Mouse (Mus musculus) small intestine, adult 2 months (tissue): ENCODE results near the gene Fgr. TPM values are rescaled to one million over a fixed set of nuclear protein-coding genes. Genes with fewer than 3 reads are reported as not detected.
A peak's percentile ranks its signal among the peaks of the same experiment; 100 is the strongest.

Source experiments
- H3K27ac ChIP-seq: fragments of 200-500 bp; 2 replicates; pipeline ENCODE4 v1.5.1; 2012; ENCODE audit warnings: low read depth, low read length, control low read depth, inconsistent platforms; ENCODE audit not compliant: insufficient read depth
- H3K27me3 ChIP-seq: fragments of 200-500 bp; 2 replicates; pipeline ENCODE4 v1.6.1; 2012; ENCODE audit warnings: mild to moderate bottlenecking, moderate library complexity, low read length, inconsistent platforms; ENCODE audit not compliant: control insufficient read depth, insufficient read depth
- H3K36me3 ChIP-seq: fragments of 200-500 bp; 2 replicates; pipeline ENCODE4 v1.6.1; 2012; ENCODE audit warnings: mild to moderate bottlenecking, low read length, control low read depth, inconsistent platforms; ENCODE audit not compliant: control insufficient read depth, insufficient read depth
- H3K4me1 ChIP-seq: fragments of 200-500 bp; 2 replicates; pipeline ENCODE4 v1.6.1; 2012; ENCODE audit warnings: low read length, inconsistent platforms, mixed read lengths; ENCODE audit not compliant: control insufficient read depth, insufficient read depth, insufficient read length
- H3K4me3 ChIP-seq: fragments of 200-500 bp; 2 replicates; pipeline ENCODE4 v1.5.1; 2012; ENCODE audit warnings: low read depth, mild to moderate bottlenecking, control low read depth, inconsistent platforms, low read length, moderate library complexity
- CTCF ChIP-seq: fragments of 200-500 bp; IDR thresholded peaks from 2 replicates; pipeline ENCODE4 v1.5.1; 2012; ENCODE audit warnings: low read depth, mild to moderate bottlenecking, control low read depth, inconsistent platforms, low read length, moderate library complexity, mixed read lengths; ENCODE audit not compliant: insufficient replicate concordance, insufficient read length; ENCODE audit errors: extremely low read depth
- POLR2A ChIP-seq: fragments of 200-500 bp; IDR thresholded peaks from 2 replicates; pipeline ENCODE4 v1.6.1; 2012; ENCODE audit warnings: low read depth, mild to moderate bottlenecking, control low read depth, inconsistent platforms, low read length, moderate library complexity
- WGBS: fragments of 180-500 bp; shearing (Covaris S2); methylation state at CpG from one replicate; pipeline ENCODE4 v1.1.7; 2018; 5-methylcytosine and 5-hydroxymethylcytosine counted together
- polyA plus RNA-seq: library from polyadenylated mRNA; depleted of rRNA; stranded (reverse); fragments of >200 nt; gene quantifications from 2 replicates; pipeline ENCODE4 v1.2.3, GENCODE M21; 2012

Gene Fgr
- polyA plus RNA-seq, 1 experiment, result 3.8 TPM

DNA sequence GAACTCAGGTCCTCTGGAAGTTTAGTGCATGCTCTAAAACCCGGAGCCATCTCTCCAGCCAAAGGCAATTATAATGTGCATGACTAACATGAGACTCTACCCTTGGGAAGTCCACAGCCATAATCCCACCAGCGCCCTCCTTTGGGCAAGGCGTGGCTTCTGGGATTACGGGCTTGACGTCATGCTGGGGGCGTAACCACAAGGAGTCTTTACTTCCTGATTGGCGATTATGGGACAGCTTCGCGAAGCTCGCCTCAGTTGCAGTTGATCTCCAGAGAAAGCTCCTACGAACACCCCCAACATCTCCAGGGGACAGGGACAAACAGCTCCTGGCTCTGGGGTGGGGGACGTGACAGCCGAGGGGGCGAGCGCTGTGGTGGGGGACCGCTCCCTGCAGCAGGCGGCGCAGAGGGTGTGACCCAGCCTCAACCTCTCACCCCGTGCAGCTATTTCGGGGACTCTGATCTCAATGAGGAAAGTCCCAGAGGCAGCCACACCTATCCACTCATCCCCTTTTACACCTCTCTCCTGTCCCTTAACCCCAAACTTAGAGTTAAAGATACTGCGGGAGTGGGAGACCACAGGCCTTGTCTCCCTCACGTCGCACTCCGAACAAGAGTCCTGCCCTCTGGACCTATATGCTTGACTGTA lies 23.9 kb upstream of the Fgr start:
- Histone ChIP-seq H3K27me3 (no peaks in the 10 kb centered on the region), H3K4me3 (peak overlapping the region; percentile 50), H3K4me1 (peaks cover 23% of the 10 kb centered on the region), H3K36me3 (no peaks in the 10 kb centered on the region), H3K27ac (peak overlapping the region; percentile 36; the same call in 1 of the 2 replicates)
- WGBS, result 32% methylated on average over 24 of the region's 24 CpGs
- no peak for TF ChIP-seq CTCF
- TF ChIP-seq POLR2A, result no peak

- 57% methylated on average over 2 of the region's 2 CpGs for WGBS
- H3K27ac ChIP-seq, result 0 out of 2 replicates have a peak overlapping the region, but pooled peaks have one; percentile 36
- H3K36me3 ChIP-seq, result no peaks in the 10 kb centered on the region
- no peaks in the 10 kb centered on the region for H3K27me3 ChIP-seq
- no peak overlapping the region for H3K4me3 ChIP-seq
- TF ChIP-seq CTCF, result no peak
- peaks cover 16% of the 10 kb centered on the region for H3K4me1 ChIP-seq
These were observed 22.9 kb upstream of the Fgr start for GRCm38 (mm10) chr4:132950999-132951398.

DNA sequence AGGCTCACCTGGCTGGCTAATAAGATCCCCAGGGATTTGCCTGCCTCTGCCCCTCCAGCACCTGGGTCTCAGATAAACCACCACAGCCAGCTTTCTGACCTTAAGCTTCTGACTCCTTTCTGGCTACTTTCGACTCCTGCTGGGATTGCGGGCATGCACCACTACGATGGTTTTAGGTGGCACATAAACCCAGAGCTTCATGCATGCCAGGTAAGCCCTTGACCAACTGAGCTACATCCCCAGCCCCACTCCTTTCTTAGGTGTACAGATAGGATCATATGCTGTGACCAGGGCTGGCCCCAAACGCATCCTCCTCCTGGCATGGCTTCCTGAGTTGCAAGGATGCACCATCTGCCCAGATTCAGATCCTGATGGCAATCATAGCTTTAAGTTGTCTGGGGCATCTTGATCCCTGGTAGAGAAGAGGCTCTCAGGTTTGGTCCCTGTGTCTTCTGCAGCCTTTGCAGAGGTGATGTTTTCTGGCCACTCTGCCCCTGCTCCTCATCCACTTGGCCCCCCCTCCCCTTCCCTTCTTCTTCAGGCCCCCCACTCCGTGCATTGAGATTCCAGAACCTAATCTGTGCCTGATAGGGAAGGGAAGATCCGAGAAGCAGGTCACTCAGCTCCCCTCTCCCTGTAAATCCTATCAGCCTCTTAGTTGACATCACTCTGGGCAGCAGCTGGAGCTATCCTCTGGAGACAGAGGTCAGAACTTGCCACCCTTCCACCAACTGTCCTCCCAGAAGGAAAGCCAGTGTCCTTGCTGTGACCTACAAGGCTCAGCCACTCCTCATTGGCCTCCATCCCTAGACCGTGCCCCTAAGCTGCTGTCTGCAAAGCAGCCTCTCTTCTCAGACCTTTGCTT lies 19.1 kb upstream of the Fgr start:
- TF ChIP-seq POLR2A (no peak), CTCF (no peak)
- Histone ChIP-seq H3K36me3 (no peaks in the 10 kb centered on the region), H3K4me3 (no peak overlapping the region), H3K27ac (no peak overlapping the region), H3K4me1 (peaks cover 7% of the 10 kb centered on the region; the same call in 1 of the 2 replicates), H3K27me3 (no peaks in the 10 kb centered on the region)
- 77% methylated on average over 7 of the region's 7 CpGs for WGBS

GRCm38 (mm10) chr4:132955395-132955791 lies 18.5 kb upstream of the Fgr start:
- TF ChIP-seq POLR2A (no peak), CTCF (no peak)
- H3K36me3 ChIP-seq, result no peaks in the 10 kb centered on the region
- H3K4me1 ChIP-seq, result peaks cover 8% of the 10 kb centered on the region; the same call in 1 of the 2 replicates
- 16% methylated on average over 2 of the region's 2 CpGs for WGBS
- H3K4me3 ChIP-seq, result no peak overlapping the region
- no peak overlapping the region for H3K27ac ChIP-seq
- H3K27me3 ChIP-seq, result no peaks in the 10 kb centered on the region

DNA sequence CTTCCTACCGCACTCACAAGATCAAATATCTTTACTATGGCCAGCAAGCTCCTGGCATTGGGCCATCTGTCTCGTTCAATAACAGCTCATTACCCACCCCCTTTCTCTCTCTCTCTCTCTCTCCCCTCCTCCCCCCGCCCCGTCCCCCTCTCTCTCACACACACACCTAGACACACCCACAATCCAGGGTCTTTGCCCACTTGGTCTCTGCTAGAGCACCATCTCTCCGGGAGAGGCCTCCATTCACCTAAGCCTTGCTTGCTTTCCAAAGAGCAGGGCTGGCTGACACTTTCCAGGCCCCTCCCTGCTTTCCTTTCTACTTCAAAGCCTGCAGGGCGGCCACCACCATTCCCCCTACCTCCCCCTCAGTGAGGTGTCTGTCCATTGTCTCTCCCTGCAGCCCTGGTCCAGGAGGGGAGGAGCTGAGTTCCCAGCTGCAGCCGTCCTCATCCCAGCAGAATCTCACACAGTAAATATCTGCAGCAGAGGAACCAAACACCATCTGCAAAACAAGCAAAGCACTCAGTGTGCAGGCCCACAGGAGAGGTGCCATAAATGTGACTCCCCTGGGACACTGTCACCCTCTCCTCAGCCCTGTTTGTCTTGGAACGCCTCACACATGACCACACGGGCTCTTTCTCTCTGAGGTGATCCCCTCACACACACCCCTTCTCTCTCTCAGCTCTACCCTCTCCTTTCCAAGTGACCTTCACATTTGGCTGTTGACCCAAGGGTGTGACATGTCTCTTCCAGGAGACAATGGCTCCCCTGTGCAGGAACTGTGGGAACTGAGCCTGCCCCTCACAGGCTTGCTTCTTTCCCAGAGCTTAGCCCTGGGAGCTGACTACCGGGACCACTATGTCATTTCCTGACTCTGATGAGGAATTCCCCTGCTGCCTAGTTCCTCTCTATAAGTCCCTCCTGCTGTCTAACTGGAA lies 14.9 kb upstream of the Fgr start:
- peak overlapping the region; percentile 81 for H3K27ac ChIP-seq
- TF ChIP-seq POLR2A (0 out of 2 replicates have a peak, but pooled peaks have one; percentile 23), CTCF (no peak)
- 25% methylated on average over 10 of the region's 10 CpGs for WGBS
- H3K27me3 ChIP-seq, result no peaks in the 10 kb centered on the region
- no peaks in the 10 kb centered on the region for H3K36me3 ChIP-seq
- peaks cover 13% of the 10 kb centered on the region for H3K4me1 ChIP-seq
- H3K4me3 ChIP-seq, result no peak overlapping the region

DNA sequence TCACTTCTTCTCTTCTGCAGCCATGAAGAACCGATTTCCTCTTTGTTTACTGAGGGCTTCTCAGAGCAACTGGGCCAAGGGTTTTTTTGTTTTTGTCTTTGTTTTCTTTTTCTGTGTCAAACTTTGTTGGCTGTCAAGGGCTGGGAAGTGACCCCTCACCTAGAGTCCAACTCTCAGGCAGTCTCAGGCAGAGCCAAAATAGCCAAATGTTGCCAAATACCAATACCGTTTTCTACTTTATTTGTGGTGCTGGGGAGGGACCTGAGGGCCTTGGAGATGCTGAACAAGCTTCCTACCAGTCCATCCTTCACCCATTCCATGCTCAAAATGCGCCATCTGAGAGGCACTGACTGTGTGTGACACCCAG lies 14.2 kb upstream of the Fgr start:
- Histone ChIP-seq H3K4me1 (peaks cover 13% of the 10 kb centered on the region), H3K36me3 (no peaks in the 10 kb centered on the region), H3K4me3 (no peak overlapping the region), H3K27ac (0 out of 2 replicates have a peak overlapping the region, but pooled peaks have one; percentile 12), H3K27me3 (no peaks in the 10 kb centered on the region)
- TF ChIP-seq POLR2A, result no peak
- TF ChIP-seq CTCF, result no peak
- 63% methylated on average over 3 of the region's 3 CpGs for WGBS
